Mouse (Mus musculus): Measurements from ENCODE around the gene Lcn6. TPM values are rescaled to one million over a fixed set of nuclear protein-coding genes. Genes with fewer than 3 reads are reported as not detected.
"Not testable (repeated sequence)": the region's sequence is repeated elsewhere in the genome, so short reads cannot be mapped to it uniquely, and the experiment has no call there.

Gene Lcn6
- polyA plus RNA-seq, 1 experiment from 2014 or later: not detected

GRCm38 (mm10) chr2:25709056-25709455 is 32.5 kb downstream of the Lcn6 start:
- H3K4me3 ChIP-seq (ENCODE audit: low read length); H3K9me3 ChIP-seq (replicated peaks; ENCODE audit: control insufficient read depth, low read length); H3K36me3 ChIP-seq (ENCODE audit: control insufficient read depth, insufficient read depth); H3K9ac ChIP-seq (ENCODE audit: low read length); H3K4me1 ChIP-seq (ENCODE audit: control insufficient read depth, insufficient read depth, low read length); H3K27me3 ChIP-seq (ENCODE audit: control insufficient read depth, insufficient read depth, low read length); H3K27ac ChIP-seq (ENCODE audit: low read length); ATAC-seq (replicated peaks; ENCODE audit: extremely low read depth, insufficient read depth, low FRiP score); H3K4me2 ChIP-seq (ENCODE audit: low read depth, low read length): not testable (repeated sequence)
- WGBS: 80% methylated on average over 1 of the region's 1 CpGs

- ATAC-seq (replicated peaks; ENCODE audit: extremely low read depth, insufficient read depth, low FRiP score); H3K4me3 ChIP-seq (ENCODE audit: low read length); H3K27me3 ChIP-seq (ENCODE audit: control insufficient read depth, insufficient read depth, low read length); H3K36me3 ChIP-seq (ENCODE audit: control insufficient read depth, insufficient read depth); H3K9ac ChIP-seq (ENCODE audit: low read length); H3K27ac ChIP-seq (ENCODE audit: low read length); H3K4me1 ChIP-seq (ENCODE audit: control insufficient read depth, insufficient read depth, low read length); H3K9me3 ChIP-seq (replicated peaks; ENCODE audit: control insufficient read depth, low read length); H3K4me2 ChIP-seq (ENCODE audit: low read depth, low read length): not testable (repeated sequence)
- WGBS: 76% methylated on average over 2 of the region's 2 CpGs
Observed at GRCm38 (mm10) chr2:25709791-25710190, 33.2 kb downstream of the Lcn6 start.

DNA sequence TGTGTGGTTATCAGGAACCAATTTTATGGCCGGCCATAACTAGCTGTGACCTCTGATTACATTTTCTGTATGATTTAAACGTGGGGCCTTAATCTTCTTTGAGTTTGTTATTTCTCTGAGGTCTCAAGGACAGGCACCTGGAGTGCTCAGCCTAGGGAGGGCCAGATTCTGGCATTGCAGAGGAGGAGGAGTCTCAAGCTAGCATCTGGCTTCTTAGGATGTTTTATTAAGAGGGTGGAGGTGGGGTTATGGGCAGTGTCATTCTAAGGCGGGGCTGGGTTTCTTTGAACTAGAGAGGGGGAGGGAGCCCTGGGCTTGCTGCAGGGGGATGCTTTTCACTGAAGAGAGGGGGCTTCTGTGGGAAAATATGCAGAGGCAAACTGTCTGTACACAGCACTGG is 35.1 kb downstream of the Lcn6 start:
- H3K27ac ChIP-seq (ENCODE audit: low read length); H3K9ac ChIP-seq (ENCODE audit: low read length); H3K4me2 ChIP-seq (ENCODE audit: low read depth, low read length); H3K27me3 ChIP-seq (ENCODE audit: control insufficient read depth, insufficient read depth, low read length); H3K36me3 ChIP-seq (ENCODE audit: control insufficient read depth, insufficient read depth); H3K4me1 ChIP-seq (ENCODE audit: control insufficient read depth, insufficient read depth, low read length); ATAC-seq (replicated peaks; ENCODE audit: extremely low read depth, insufficient read depth, low FRiP score); H3K4me3 ChIP-seq (ENCODE audit: low read length); H3K9me3 ChIP-seq (replicated peaks; ENCODE audit: control insufficient read depth, low read length): not testable (repeated sequence)
- 23% methylated on average over 3 of the region's 3 CpGs for WGBS

DNA sequence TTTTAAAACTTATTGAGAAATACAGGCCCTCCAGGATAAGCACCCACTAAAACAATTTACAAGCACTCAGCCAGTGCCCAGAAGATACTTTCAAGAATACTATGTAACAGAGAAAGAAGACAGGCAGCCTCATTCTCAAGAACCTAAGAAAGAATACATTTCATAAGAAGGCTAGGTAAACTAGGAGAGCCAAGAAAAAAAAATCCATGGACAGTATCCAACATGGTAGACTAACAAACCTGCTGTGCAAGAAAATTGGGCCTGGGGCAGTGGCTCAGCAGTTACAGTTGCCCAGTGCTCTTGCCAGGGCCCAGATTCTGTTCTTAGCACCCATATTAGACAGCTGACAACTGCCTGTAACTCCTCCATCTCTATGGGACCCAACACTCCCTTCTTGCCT is 40.6 kb downstream of the Lcn6 start:
- Histone ChIP-seq H3K4me2 (ENCODE audit: low read depth, low read length) (no peak overlapping the region), H3K27ac (ENCODE audit: low read length) (no peak overlapping the region), H3K36me3 (ENCODE audit: control insufficient read depth, insufficient read depth) (no peaks in the 10 kb centered on the region), H3K27me3 (ENCODE audit: control insufficient read depth, insufficient read depth, low read length) (no peaks in the 10 kb centered on the region), H3K9ac (ENCODE audit: low read length) (no peak overlapping the region), H3K4me3 (ENCODE audit: low read length) (no peak overlapping the region), H3K9me3 (replicated peaks; ENCODE audit: control insufficient read depth, low read length) (peaks cover 5% of the 10 kb centered on the region), H3K4me1 (ENCODE audit: control insufficient read depth, insufficient read depth, low read length) (no peaks in the 10 kb centered on the region)
- no peak for ATAC-seq (replicated peaks; ENCODE audit: extremely low read depth, insufficient read depth, low FRiP score)

Other genes starting within 250 kb of the Lcn6 start
- gene Abca2, start 248.1 kb upstream of the Lcn6 start, polyA plus RNA-seq (2015; fragmentation: Nextera tagmentation; extraction: Ambion mirVana): 5.4 and 5.8 TPM in 2 replicates
- gene Clic3, start 219.9 kb upstream of the Lcn6 start, polyA plus RNA-seq (2015; fragmentation: Nextera tagmentation; extraction: Ambion mirVana): 8.0 and 17.9 TPM in 2 replicates
- 37.6 and 40.4 TPM in 2 replicates for gene Paxx, start 215.7 kb upstream of the Lcn6 start, polyA plus RNA-seq (2015; fragmentation: Nextera tagmentation; extraction: Ambion mirVana)
- gene Ptgds, start 206.7 kb upstream of the Lcn6 start, polyA plus RNA-seq (2015; fragmentation: Nextera tagmentation; extraction: Ambion mirVana): 192 and 202 TPM in 2 replicates
- gene Lcn12, start 182.9 kb upstream of the Lcn6 start, polyA plus RNA-seq (2015; fragmentation: Nextera tagmentation; extraction: Ambion mirVana): not detected in 2 replicates
- gene Fbxw5, start 176.0 kb upstream of the Lcn6 start, polyA plus RNA-seq (2015; fragmentation: Nextera tagmentation; extraction: Ambion mirVana): 92.1 and 97.8 TPM in 2 replicates
- 3.9 and 4.3 TPM in 2 replicates for gene C8g, start 175.1 kb upstream of the Lcn6 start, polyA plus RNA-seq (2015; fragmentation: Nextera tagmentation; extraction: Ambion mirVana)
- gene Traf2, start 129.8 kb upstream of the Lcn6 start, polyA plus RNA-seq (2015; fragmentation: Nextera tagmentation; extraction: Ambion mirVana): 27.0 and 27.3 TPM in 2 replicates
- 288 and 303 TPM in 2 replicates for gene Edf1, start 118.9 kb upstream of the Lcn6 start, polyA plus RNA-seq (2015; fragmentation: Nextera tagmentation; extraction: Ambion mirVana)
- 2.7 and 19.0 TPM in 2 replicates for gene Mamdc4, start 101.9 kb upstream of the Lcn6 start, polyA plus RNA-seq (2015; fragmentation: Nextera tagmentation; extraction: Ambion mirVana)
- gene Phpt1, start 101.6 kb upstream of the Lcn6 start, polyA plus RNA-seq (2015; fragmentation: Nextera tagmentation; extraction: Ambion mirVana): 180 and 190 TPM in 2 replicates
- gene Ajm1, start 95.0 kb upstream of the Lcn6 start, polyA plus RNA-seq (2015; fragmentation: Nextera tagmentation; extraction: Ambion mirVana): 0.05 and 0.10 TPM in 2 replicates
- 42.7 and 48.9 TPM in 2 replicates for gene Rabl6, start 68.3 kb upstream of the Lcn6 start, polyA plus RNA-seq (2015; fragmentation: Nextera tagmentation; extraction: Ambion mirVana)
- gene Ccdc183, start 59.1 kb upstream of the Lcn6 start, polyA plus RNA-seq (2015; fragmentation: Nextera tagmentation; extraction: Ambion mirVana): 0.07 and 0.11 TPM in 2 replicates
- 20.0 and 25.6 TPM in 2 replicates for gene Tmem141, start 54.8 kb upstream of the Lcn6 start, polyA plus RNA-seq (2015; fragmentation: Nextera tagmentation; extraction: Ambion mirVana)
- gene Fcna, start 48.8 kb upstream of the Lcn6 start, polyA plus RNA-seq (2015; fragmentation: Nextera tagmentation; extraction: Ambion mirVana): 3.6 and 6.3 TPM in 2 replicates
- gene Lcn8, start 23.7 kb upstream of the Lcn6 start, polyA plus RNA-seq (2015; fragmentation: Nextera tagmentation; extraction: Ambion mirVana): not detected in 2 replicates
- not detected in 2 replicates for gene Lcn5, start 18.8 kb upstream of the Lcn6 start, polyA plus RNA-seq (2015; fragmentation: Nextera tagmentation; extraction: Ambion mirVana)
- not detected in 2 replicates for gene Lcn10, start 5.9 kb downstream of the Lcn6 start, polyA plus RNA-seq (2015; fragmentation: Nextera tagmentation; extraction: Ambion mirVana)
- gene Obp2a, start 23.3 kb downstream of the Lcn6 start, polyA plus RNA-seq (2015; fragmentation: Nextera tagmentation; extraction: Ambion mirVana): not detected in 2 replicates
- 42.3 and 45.4 TPM in 2 replicates for gene Bmyc, start 30.0 kb downstream of the Lcn6 start, polyA plus RNA-seq (2015; fragmentation: Nextera tagmentation; extraction: Ambion mirVana)
- gene Obp2b, start 60.2 kb downstream of the Lcn6 start, polyA plus RNA-seq (2015; fragmentation: Nextera tagmentation; extraction: Ambion mirVana): not detected in 2 replicates
- not detected in 2 replicates for gene Lcn3, start 88.8 kb downstream of the Lcn6 start, polyA plus RNA-seq (2015; fragmentation: Nextera tagmentation; extraction: Ambion mirVana)
- not detected in 2 replicates for gene Lcn11, start 100.2 kb downstream of the Lcn6 start, polyA plus RNA-seq (2015; fragmentation: Nextera tagmentation; extraction: Ambion mirVana)
- gene Gm13539, start 105.5 kb downstream of the Lcn6 start, polyA plus RNA-seq (2015; fragmentation: Nextera tagmentation; extraction: Ambion mirVana): 0.26 TPM in 1 of 2 replicates, not detected in the other
- not detected in 2 replicates for gene Glt6d1, start 139.1 kb downstream of the Lcn6 start, polyA plus RNA-seq (2015; fragmentation: Nextera tagmentation; extraction: Ambion mirVana)
- not detected in 2 replicates for gene Lcn9, start 146.4 kb downstream of the Lcn6 start, polyA plus RNA-seq (2015; fragmentation: Nextera tagmentation; extraction: Ambion mirVana)
- gene Sohlh1, start 170.5 kb downstream of the Lcn6 start, polyA plus RNA-seq (2015; fragmentation: Nextera tagmentation; extraction: Ambion mirVana): not detected in 2 replicates
- 0.13 TPM in 1 of 2 replicates, not detected in the other for gene Kcnt1, start 186.9 kb downstream of the Lcn6 start, polyA plus RNA-seq (2015; fragmentation: Nextera tagmentation; extraction: Ambion mirVana)